Mouse (Mus musculus) CH12.LX (cell line): Measurements from ENCODE around the gene Gm10553.
"Not testable (repeated sequence)": the region's sequence is repeated elsewhere in the genome, so short reads cannot be mapped to it uniquely, and the experiment has no call there.

ENCODE experiments used
- CHD1 ChIP-seq: IDR thresholded peaks from 2 replicates; pipeline ENCODE4 v1.6.1; 2012; ENCODE audit warnings: low read depth, low read length, improper control_type of control experiment, inconsistent platforms
- CTCF ChIP-seq, 2 experiments: IDR thresholded peaks in 1 of 2; conservative IDR thresholded peaks in 1 of 2; 2 replicates each; pipeline ENCODE4 v1.5.1; 2011 to 2012; ENCODE audit warnings: low read depth in 2 of 2, low read length in 2 of 2, improper control_type of control experiment in 1 of 2, inconsistent platforms in 1 of 2, mild to moderate bottlenecking in 1 of 2, moderate library complexity in 1 of 2
- HCFC1 ChIP-seq: IDR thresholded peaks from 2 replicates; pipeline ENCODE4 v1.6.1; 2012; ENCODE audit warnings: low read depth, mild to moderate bottlenecking, inconsistent platforms, low read length, improper control_type of control experiment
- KAT2A ChIP-seq: IDR thresholded peaks from 2 replicates; pipeline ENCODE4 v1.6.1; 2012; ENCODE audit warnings: low read length, improper control_type of control experiment, inconsistent platforms; ENCODE audit not compliant: insufficient replicate concordance
- MAX ChIP-seq: IDR thresholded peaks from 2 replicates; pipeline ENCODE4 v1.6.1; 2011; ENCODE audit warnings: low read length, improper control_type of control experiment
- MEF2A ChIP-seq: IDR thresholded peaks from 2 replicates; pipeline ENCODE4 v1.6.1; 2014; ENCODE audit warnings: low read depth, mild to moderate bottlenecking, inconsistent platforms, low read length, improper control_type of control experiment, borderline replicate concordance
- PAX5 ChIP-seq: IDR thresholded peaks from 2 replicates; pipeline ENCODE4 v1.6.1; 2012; ENCODE audit warnings: low read length, inconsistent platforms, mixed read lengths
- POLR2A ChIP-seq: IDR thresholded peaks from 2 replicates; pipeline ENCODE4 v1.6.1; 2011; ENCODE audit warnings: low read depth, mild to moderate bottlenecking, improper control_type of control experiment, low read length

DNA sequence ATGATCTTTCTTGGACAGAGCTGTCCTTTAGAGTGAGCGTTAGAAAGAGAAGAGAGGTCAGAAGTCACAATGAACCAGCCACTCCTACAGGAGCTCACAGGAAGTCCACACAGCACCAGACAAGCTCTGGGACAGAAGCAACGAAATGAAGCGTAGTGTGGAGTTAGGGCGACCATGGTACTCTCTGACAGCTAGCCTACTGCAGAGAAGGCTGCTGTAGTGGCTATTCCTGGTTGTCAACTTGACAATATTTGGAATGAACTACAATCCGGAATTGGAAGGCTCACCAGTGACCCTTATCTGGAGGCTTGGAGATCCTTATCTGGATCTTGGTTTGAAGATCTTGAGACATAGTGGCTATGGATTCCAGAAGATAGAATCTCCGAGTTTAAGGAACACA is 6.0 kb downstream of the Gm10553 start:
- not testable (repeated sequence) for TF ChIP-seq MAX; MEF2A; CTCF (conservative IDR thresholded peaks at IDR 0.05 in 1 of 2, IDR thresholded peaks at IDR 0.05 in 1 of 2; ENCODE audit: low read depth in 2 of 2, low read length in 2 of 2); CHD1; PAX5; KAT2A; HCFC1
- peak; percentile 37 for TF ChIP-seq POLR2A
